Mouse (Mus musculus) regulatory T cell (primary cell): ENCODE measurements around the gene Wnt9b.

ENCODE experiments used
- in situ Hi-C: fragments of 300-600 bp; cut with MboI, MseI; formaldehyde crosslinking; loops from one replicate; pipeline ENCODE4 v1.15.1; 2025; ENCODE audit warnings: high pct_unique_total_duplicates

Wnt9b gene

DNA sequence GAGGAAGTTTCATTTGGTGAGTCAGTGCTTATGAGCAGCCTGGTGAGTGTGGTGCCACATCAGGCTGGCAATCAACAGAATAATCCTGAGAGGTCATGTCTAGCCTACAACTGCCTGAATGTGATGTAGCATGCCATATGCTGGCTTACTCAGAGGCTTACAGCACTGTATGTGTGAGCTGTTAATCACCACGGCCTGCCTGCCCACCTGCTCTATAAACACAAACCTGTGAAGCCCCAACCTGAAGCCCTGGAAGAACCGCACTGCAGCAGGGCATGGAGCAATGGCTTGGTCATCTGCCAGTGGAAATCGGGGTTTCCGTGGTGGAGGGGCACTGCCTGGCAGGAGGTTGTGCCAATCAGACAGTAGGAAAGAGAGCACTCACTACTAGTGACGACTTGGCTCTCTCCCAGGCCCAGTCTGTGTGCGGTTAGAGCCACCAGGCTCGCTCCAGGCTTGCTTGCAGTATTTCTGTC is 64.3 kb downstream of the Wnt9b start:
- in situ Hi-C loops: no loop called here

DNA sequence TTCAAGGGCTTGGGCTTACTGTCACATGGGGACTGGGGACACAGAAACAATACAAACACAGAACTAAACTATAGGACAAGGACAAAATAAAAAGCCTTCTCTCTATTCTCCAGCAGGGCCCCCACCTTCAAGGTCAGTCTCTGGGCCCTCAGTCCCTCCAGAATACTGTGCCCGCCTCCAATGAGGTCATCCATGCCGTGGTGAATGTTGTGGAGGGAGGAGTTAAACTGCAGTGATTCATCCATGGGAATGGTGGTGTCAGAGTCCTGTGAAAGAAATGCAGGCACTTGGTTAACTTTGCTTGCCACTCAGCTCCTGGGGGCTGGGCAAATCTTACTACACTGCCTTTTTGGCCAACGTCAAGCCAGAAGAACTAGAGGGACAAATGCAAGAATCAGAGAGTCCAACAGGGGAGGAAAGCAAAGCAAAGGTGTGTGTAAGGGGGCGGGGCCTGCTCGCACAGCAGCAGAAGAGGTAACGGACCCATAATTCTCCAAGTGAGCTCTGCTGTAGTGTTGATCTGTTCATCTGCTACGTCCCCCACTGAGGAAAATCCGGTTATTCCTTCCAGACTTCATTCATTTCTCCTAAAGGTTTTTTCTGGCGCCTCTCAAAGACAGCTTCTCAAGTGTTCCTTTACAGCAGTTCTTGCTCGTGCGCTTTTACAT is 65.8 kb downstream of the Wnt9b start:
- in situ Hi-C loops: no loop called here
